Mouse (Mus musculus): ENCODE data around the gene Blmh. TPM values are rescaled to one million over a fixed set of nuclear protein-coding genes. Genes with fewer than 3 reads are reported as not detected.
"Not testable (repeated sequence)": the region's sequence is repeated elsewhere in the genome, so short reads cannot be mapped to it uniquely, and the experiment has no call there.

Gene Blmh
- total RNA-seq, 2 experiments from 2014 or later: 68.5 to 69.9 TPM

DNA sequence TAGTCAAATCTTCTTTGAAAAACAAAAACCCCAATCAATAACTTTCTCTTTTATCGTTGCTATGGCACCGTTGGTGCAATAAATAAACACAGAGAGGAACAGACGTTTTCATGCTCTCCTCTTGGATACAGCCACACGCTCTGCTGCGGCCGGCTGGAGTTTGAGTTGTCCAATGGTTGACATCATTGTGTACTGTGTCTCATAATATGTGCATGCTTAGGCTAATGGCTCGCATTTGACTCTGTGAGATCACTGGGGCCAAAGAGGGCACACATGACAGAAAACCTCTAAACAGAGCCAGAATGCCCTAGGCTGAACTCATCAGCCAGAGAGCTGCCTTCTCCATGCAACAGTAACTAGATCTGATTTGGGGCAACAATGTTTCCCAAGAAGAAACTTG lies 10.2 kb upstream of the Blmh start:
- DNase-seq (ENCODE audit: low spot score in 2 of 2): peak; percentile 28 to 29

DNA sequence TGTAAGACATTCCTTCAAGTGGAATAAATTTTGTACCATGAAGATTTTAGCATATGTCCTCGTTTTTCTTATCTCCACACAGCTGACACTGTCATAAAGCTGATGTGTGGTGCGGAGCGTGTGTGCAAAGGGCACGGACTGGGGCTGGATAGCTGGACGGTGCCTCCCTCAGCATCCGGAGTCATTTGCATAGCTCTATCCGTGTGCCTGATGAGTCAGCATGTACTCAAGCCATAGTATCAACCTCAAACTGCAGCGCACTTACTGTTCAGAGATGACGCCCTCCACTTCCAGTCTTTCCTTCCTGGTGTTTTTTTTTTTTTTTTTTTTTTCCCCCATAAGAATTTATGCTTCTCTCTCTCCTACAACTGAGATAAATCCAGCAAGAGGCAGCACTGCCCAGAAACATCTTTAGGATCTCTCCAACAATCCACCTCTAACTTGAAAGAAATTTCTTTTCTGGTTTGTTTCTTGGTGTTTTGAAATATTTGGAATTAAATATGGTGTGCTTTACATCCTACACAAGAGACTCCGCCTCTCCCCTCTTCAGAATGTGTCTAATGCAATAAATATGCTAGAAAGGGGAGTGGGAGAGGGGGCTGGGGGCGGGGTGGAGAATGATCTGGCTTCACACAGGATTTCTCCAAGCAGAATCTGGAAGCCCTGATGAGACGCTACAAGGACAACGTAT lies 7.9 kb upstream of the Blmh start:
- no peak for DNase-seq (ENCODE audit: low spot score in 2 of 2)

DNA sequence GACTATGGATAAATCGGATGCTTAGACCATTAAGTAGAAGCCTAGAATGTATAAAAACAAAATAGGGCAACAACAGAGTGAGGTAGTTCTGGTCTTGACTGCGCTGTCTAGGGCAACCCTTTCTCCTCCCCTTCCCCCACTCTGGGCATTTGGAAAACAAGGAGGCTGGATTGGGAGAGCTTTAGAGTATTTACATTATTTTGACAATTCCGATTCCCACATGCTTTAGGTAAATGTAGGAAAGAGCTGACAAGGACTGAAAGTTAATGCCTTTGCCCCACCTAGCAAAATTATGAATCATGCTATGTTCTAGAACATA lies 7.4 kb upstream of the Blmh start:
- no peak for DNase-seq (ENCODE audit: low spot score in 2 of 2)

DNA sequence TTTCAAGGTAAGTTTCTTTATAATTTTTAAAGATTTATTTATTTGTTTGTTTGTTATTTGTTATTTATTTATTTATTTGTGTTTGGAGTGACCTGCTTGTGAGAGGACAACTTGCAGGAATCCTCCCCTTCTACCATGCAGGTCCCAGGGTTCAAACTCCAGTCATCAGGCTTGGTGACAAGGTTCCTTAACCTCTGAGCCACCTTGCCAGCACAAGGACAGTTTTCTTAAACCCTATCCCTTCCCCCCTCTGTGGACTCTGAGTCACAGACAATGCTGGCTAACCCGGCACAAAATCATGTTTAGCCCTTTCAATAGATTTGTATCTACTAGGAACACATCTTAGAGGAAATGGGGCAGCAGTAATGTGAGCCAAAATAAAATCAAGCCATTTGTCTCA lies 4.0 kb upstream of the Blmh start:
- no peak for DNase-seq (ENCODE audit: low spot score in 2 of 2)

DNA sequence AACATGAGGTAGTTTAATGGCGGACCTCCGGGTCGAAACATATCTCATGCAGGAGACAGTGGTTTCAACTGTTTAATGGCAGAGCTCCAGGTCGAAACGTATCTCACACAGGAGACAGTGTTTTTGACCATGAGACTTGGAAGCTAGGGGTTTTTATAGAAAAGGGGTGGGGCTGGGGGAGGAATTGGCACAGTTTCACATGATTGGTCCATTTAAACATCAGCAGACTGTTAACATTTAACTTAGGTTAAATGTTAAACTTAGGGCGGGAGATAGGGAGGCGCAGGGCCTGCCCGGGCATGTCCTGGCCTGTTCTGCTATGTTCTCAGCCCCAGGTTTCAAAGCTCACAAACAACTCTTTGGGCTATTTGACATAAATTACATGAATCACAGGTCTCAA lies 4.0 kb downstream of the Blmh start:
- DNase-seq (ENCODE audit: low spot score in 2 of 2): not testable (repeated sequence)

DNA sequence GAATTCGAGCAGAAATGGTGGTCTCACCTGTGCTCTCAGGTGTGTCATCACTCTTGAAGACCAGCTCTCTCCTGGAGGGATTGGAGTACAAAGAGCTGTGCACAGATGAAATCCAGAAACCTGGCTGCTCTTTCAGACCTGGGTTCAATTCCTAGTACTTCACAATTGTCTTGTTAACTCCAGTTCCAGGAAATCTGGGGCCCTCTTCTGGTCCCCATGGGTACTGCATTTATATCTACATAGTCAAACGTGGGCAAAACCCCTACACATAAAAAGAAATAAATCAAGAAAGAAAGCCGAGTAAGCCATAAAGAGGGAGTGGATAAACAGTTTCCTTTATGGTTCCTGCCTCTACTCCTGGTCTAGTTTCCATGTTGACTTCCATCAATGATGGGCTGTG lies 8.6 kb downstream of the Blmh start:
- DNase-seq (ENCODE audit: low spot score in 2 of 2): no peak

DNA sequence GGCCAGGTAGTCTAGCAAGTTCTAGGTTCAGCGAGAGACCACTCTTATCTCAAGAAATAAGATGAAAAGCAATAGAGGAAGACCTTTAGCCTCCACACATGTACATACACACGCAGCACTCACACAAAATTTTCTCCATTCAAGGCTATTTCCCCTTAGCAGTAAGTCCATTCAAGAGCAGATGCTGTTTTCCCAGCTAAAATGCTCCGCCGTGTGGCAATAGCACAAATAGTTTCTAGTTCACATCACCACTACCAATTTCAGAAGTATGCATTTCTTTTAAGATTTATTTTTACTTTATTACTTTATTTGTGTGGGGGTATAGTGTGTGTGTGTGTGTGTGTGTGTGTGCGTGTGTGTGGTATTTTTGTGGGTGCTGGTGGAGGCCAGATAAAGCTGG lies 12.0 kb downstream of the Blmh start:
- DNase-seq (ENCODE audit: low spot score in 2 of 2): no peak

DNA sequence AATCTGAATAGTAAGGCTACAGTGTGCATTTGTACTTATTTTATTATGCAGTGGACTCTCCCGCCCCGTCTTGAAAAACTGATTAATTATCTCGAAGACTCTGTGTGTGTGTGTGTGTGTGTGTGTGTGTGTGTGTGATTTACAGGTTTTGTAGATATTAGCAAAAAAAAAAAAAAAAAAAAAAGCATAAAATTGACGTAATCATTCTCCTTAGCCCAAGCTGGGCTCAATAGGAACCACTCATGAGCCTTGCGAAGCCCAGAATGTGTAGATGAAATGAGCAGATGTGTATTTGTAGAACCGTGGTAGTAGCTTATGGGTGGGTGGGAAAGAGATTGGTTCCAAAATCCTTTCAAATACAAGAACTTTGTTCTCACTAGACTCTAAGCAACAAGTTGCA lies 20.2 kb downstream of the Blmh start:
- no peak for DNase-seq (ENCODE audit: low spot score in 2 of 2)

DNA sequence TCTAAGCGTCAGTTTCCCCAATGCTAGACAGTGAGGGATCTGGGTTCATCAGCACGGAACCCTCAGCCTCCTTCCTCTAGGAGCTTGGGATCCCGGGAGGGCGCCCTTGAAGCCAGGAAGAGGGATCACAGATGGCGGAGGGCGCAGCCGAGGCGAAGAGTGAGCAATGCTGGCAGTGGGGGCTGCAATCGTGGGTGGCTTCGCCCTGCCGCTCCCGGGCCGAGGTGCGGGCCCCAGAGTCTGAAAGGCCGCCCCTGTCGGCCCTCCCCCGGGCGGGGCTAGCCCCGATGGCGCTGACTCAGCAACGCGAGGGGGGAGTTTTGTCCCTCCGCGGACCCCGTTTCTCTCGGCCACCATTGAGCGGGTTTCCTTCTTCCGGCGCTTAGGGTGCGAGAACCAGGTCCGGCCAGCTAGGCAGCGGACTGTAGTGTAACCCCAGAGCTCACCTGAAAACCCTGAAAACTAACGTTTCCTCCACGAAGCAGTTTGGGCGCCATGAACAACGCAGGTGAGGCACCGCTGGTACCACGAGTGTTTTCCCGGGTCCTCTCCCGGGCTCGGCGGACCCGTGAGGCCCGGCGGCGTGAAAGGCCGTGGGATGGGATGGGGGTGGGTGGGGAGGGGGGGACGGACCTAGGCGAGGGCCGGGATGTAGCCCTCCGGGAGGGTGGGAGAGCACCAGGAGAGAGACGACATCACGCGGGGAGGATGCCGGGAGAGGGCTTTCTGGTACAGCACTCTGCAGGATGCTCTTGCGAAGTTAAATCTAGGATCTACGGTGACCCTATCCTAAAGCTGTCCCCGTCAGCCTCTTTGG lies 21.0 kb downstream of the Blmh start:
- peak; percentile 91 to 94 for DNase-seq (ENCODE audit: low spot score in 2 of 2)

DNA sequence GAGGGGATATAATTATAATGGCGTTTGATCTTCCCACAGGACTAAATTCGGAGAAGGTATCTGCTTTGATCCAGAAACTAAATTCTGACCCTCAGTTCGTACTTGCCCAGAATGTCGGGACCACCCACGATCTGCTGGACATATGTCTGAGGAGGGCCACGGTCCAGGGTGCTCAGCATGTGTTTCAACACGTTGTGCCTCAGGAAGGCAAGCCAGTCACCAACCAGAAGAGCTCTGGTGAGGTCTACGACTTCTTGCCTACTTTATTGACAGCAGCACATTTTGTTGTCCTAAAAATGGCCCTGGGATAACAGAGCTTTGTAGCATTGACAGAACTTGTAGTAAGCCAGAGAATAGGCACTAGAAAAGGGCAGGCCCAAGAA lies 21.6 kb downstream of the Blmh start:
- DNase-seq (ENCODE audit: low spot score in 2 of 2): no peak

DNA sequence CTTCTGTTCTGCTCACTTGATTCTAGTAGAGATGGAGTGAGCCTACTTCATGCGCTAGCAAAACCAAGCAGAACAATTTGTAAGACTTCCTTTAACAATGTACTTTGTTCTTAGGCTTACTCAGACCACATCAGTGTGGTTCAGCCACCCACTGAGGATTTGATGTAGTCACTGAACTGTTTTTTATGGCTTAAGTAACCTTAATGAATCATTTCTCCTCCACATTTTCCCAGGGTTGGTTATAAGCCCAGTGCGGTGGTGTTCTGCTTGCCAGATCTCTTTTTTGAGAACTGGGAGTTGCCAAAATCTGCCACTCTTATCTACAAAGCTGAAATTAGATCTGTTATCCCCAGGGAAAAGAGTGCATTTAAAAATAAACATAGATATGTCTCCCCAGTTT lies 28.9 kb downstream of the Blmh start:
- DNase-seq (ENCODE audit: low spot score in 2 of 2): peak in 1 of 2 experiments; percentile 36

DNA sequence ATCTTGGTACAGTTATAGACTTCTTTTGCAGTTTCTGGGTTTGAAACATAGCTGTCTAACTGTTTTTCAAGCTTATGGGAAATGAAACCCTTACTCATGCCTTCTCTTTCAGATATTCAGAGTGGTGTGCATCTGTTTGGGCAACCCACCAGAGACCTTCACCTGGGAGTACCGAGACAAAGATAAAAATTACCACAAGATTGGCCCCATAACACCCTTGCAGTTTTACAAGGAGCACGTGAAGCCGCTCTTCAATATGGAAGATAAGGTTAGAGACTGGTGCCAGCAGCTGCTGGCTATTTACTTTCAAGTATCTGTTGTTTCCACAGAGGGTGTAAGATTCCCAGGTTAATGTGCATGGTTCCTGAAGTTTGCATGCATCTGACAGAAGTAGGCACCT lies 41.1 kb downstream of the Blmh start:
- no peak for DNase-seq (ENCODE audit: low spot score in 2 of 2)

DNA sequence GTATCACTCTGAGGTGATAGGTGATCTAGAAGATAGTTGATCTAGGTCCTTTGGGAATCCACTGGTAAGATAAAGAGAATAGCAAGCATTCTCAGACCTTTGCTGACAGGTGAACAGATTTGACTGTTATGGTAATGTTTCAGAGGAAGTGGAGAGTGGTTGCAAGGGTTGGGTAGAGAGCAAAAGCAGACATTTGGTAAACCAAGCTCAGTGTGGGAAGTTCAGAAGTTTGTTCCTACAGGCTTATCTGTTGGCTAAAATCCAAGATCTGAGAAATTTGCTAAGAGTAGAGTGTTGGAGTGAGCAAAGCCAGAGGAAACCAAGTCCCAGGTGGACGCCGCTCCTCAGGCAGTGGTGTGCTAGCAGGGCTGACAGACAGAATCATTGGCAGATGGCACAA lies 45.7 kb downstream of the Blmh start:
- no peak for DNase-seq (ENCODE audit: low spot score in 2 of 2)

DNA sequence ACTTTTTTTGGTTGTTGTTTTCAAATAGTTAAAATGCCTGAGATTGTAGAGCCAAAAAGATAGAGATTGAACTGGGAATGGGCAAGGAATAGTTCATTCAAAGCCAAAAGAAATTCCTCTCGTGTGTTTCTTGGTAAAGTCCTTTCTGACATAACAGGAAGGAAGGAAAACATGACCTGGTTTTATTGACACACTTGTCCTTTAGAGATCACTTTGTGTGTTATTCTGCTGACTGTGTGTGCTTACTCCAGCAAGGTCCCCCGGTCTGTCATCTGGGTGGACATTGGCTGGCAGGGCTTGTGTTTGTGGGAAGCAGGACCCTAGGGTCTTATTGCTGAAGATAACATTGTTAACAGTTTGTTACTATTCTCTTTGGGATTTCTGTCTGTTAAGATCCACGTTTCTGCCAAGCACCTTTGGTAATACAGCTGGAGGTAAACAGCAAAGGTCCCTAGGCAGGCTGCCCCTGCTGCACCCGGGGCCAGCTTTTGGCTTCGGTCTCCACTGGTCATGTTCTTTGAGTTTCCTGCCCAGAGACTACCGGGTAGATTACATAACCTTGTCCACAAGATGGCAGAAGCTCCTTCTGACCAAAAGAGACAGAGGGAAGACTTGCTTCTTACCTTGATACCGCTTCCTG lies 50.2 kb downstream of the Blmh start:
- no peak for DNase-seq (ENCODE audit: low spot score in 2 of 2)

DNA sequence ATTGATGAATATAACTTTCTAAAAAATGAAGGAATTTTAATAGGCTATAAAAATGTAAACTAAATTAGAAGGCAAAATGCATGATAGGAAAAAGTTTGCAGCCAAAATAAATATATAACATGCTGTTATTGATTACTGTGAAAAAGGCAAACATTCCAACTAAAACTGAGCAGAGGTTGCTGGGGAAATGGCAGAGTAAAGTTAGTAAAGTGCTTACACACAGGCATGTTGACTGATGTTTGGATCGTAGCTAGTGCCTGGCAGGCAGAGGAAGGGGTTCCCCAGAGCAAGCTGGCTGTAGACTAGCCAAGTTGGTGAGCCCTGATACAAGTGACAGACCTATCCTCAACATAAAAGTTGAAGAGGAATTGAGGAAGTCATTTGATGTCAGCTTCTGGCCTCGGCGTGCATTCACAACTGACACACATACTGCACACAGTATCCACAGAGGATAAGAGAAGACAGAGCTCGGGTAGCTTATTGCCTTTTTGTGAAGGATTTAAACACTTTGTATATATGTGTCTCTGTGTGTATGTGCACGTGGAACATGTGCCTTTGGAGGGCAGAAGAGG lies 57.0 kb downstream of the Blmh start:
- DNase-seq (ENCODE audit: low spot score in 2 of 2): no peak

DNA sequence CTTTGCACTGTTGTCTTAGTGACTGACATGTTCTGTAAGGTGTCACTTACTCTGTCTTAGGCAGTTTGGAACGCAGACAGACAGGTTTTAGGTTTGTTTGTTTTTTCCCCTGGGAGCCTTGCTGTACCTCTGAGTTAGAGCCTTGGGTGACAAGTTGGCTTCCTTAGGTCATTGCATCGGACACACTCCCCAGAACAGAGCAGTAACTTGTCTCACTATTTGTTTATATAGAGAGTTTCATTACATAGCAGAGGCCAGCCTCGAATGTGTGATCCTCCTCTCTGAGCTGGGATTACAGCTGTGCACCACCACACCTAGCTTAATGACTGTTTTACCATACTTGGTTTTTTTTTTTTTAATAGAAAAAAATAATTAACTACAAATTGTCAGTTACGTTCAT lies 57.8 kb downstream of the Blmh start:
- DNase-seq (ENCODE audit: low spot score in 2 of 2): no peak

DNA sequence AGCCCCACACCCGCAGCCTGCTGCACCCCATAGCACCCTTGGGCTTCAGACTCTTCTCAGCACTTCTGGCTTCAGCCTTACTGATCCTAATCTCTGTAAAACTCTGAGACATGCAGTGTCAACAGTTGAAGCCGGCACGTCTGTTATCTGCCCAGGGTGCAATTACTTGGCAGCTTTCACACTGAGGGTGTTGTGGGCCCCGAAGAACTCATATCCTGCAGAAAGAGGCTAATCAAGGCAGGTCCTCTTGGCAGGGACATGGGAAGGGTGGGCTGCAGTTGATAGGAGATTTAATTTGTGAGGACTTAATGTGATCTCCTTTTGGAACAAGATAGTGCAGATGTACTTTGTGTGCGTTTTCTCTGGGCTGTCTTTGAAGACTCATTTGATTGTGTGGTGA lies 59.0 kb downstream of the Blmh start:
- DNase-seq (ENCODE audit: low spot score in 2 of 2): no peak

DNA sequence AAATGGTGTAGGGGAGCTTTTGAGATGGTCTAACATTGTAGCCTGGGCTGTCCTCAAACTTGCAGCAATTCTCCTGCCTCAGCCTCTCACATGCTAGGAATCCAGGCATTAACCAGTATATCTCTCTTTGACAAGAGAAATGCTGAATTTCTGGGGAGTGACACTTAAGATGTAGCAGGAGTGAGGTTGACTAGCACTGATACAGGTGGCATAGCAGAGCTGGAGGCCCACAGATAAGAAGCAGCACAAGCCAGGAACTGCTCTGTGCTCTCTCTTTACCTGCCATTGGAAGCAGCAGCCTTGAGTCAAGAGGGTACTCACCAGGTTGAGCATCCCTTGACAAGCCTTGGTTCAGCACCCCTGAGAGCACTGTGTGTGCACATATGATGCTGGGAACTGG lies 59.6 kb downstream of the Blmh start:
- DNase-seq (ENCODE audit: low spot score in 2 of 2): no peak

DNA sequence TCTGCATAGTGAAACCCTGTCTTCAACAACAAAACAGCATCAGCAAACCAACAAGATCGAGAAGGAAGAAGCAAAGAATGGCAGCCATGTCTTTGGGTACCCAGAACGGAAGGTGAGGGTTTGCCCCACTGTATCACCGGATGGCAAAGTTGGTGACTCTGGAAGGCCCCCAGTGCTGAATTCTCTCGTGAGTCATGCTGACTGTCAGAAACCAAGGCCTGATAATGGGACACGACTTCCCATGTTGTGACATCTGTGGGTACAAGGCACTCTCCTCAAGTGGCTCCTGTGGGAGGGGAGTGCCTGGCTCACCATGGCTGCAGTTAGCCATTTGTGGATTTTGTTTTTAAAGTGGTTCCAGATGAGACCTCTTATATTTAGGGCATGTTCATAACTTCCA lies 66.2 kb downstream of the Blmh start:
- DNase-seq (ENCODE audit: low spot score in 2 of 2): no peak

DNA sequence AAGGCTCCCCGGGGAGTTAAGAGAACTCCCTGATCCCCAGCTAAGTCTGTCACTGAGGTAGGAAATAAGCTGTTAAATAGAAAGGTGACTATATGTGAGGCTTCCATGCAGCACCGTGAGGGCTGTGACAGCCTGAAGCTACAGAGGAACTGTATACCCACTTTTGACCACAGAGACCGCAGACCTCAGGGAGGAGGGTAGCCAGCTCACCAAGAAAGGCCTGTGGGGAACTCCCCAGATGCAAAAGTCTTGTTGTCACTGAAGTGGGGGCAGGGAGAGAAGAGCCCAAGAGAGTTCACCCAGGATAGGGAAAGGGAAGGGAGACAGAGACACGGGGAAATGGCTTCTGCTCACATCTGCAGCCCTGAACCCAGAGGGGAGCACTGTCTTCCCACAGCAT lies 68.3 kb downstream of the Blmh start:
- no peak for DNase-seq (ENCODE audit: low spot score in 2 of 2)

DNA sequence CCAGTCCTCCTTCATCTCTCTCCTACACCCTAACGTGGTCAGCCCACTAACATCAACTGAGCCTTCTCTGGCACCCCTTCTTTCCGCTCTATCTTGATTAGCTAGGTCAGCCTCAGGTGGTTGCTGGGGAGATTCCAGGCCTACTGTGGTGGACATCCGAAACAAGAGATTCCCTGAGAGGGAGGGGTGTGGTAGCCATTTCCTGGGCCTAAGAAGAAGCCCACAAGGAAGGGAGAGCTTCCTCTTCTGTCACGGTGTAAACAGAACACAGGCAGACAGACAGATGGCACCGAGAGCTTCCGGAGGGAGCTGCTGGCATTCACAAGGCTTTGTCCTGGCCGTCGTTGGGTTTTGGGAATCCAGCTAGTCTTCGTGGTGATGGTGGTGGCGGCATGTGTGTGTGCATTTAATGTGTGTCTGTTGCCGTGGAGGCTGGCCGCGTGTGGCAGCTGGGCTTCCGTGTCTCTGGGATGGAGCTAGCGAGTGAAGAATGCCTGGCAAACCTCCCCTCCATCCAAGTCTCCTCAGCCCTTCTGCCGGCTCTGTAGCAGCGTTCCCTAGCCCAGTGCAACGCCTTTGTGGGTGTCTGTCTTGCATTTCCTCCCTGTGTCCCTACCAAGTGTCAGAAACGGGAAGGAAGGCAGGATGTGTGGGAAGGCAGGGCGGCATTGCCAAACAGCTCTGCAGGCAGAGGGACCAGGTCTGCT lies 71.5 kb downstream of the Blmh start:
- DNase-seq (ENCODE audit: low spot score in 2 of 2): peak in 1 of 2 experiments; percentile 26

DNA sequence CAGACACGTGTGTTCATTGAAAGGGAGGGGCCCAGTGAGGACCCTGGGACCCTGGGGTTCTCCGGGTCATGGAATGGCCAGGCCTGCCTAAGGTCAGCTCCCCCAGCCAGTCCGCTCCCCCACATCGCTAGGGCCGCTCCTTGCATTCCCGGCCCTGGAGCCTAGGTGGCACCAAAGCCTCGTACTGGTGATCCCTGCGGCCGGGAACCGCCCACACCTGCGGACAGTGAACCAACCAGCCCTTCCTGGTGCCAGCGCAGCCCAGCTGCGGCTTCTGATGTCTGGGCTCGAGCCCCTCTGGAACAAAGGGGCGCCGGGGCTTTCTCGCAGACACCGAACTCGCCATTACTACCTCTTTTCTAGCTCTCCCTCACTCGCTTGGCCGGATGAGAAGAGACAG lies 72.7 kb downstream of the Blmh start:
- peak; percentile 36 to 40 for DNase-seq (ENCODE audit: low spot score in 2 of 2)
